Mouse (Mus musculus) MEL (cell line): Measurements from ENCODE around the gene Eri3. TPM values are rescaled to one million over a fixed set of nuclear protein-coding genes. Genes with fewer than 3 reads are reported as not detected.

Experiments
- DNase-seq: peaks from one replicate; pipeline ENCODE4 v3.0.0; 2011; ENCODE audit warnings: low read depth, low spot score
- H3K27ac ChIP-seq: 2 replicates; pipeline ENCODE4 v1.5.1; 2012; ENCODE audit warnings: low read depth, mild to moderate bottlenecking, control low read depth, low read length, moderate library complexity; ENCODE audit not compliant: control insufficient read depth
- H3K27me3 ChIP-seq, 2 experiments: fragments of 150-350 bp in 1 of 2; sonication (generic) in 1 of 2; 2 replicates each; pipeline ENCODE4 v1.6.1; 2012; ENCODE audit warnings: low read length in 2 of 2, mild to moderate bottlenecking in 2 of 2, improper control_type of control experiment in 1 of 2, moderate library complexity in 1 of 2; ENCODE audit not compliant: insufficient read depth in 2 of 2, control insufficient read depth in 1 of 2
- H3K36me3 ChIP-seq, 2 experiments: 2 replicates each; pipeline ENCODE4 v1.6.1; 2012 to 2014; ENCODE audit warnings: low read length in 2 of 2, improper control_type of control experiment in 1 of 2, inconsistent platforms in 1 of 2, mild to moderate bottlenecking in 1 of 2; ENCODE audit not compliant: insufficient read depth in 2 of 2, control insufficient read depth in 1 of 2
- H3K4me1 ChIP-seq, 2 experiments: fragments of 150-350 bp in 1 of 2; sonication (generic) in 1 of 2; 2 replicates each; pipeline ENCODE4 v1.6.1; 2012; ENCODE audit warnings: low read length in 2 of 2, improper control_type of control experiment in 1 of 2, mild to moderate bottlenecking in 1 of 2; ENCODE audit not compliant: insufficient read depth in 2 of 2, control insufficient read depth in 1 of 2
- H3K4me3 ChIP-seq, 2 experiments: fragments of 150-350 bp in 1 of 2; sonication (generic) in 1 of 2; 2 replicates each; pipeline ENCODE4 v1.5.1; 2012; ENCODE audit warnings: low read depth in 2 of 2, low read length in 2 of 2, mild to moderate bottlenecking in 2 of 2, moderate library complexity in 2 of 2, control low read depth in 1 of 2, improper control_type of control experiment in 1 of 2; ENCODE audit not compliant: control insufficient read depth in 1 of 2, insufficient read depth in 1 of 2
- H3K79me2 ChIP-seq: 2 replicates; pipeline ENCODE4 v1.6.1; 2012; ENCODE audit warnings: mild to moderate bottlenecking, low read length, moderate library complexity; ENCODE audit not compliant: control insufficient read depth, poor library complexity, insufficient read depth
- H3K9ac ChIP-seq: 2 replicates; pipeline ENCODE4 v1.6.1; 2012; ENCODE audit warnings: low read depth, mild to moderate bottlenecking, control low read depth, low read length, moderate library complexity; ENCODE audit not compliant: control insufficient read depth, poor library complexity, severe bottlenecking
- H3K9me3 ChIP-seq: fragments of 150-350 bp; sonication (generic); replicated peaks from 2 replicates; pipeline ENCODE4 v1.6.1; 2012; ENCODE audit warnings: mild to moderate bottlenecking, low read length, improper control_type of control experiment, moderate library complexity; ENCODE audit not compliant: insufficient read depth
- CHD1 ChIP-seq: IDR thresholded peaks from 2 replicates; pipeline ENCODE4 v1.6.1; 2012; ENCODE audit warnings: low read depth, mild to moderate bottlenecking, inconsistent platforms, low read length, improper control_type of control experiment
- CTCF ChIP-seq, 3 experiments: IDR thresholded peaks in 2 of 3; conservative IDR thresholded peaks in 1 of 3; 2 replicates each; pipeline ENCODE4 v1.5.1; 2011 to 2012; ENCODE audit warnings: low read length in 3 of 3, low read depth in 2 of 3, mild to moderate bottlenecking in 2 of 3, improper control_type of control experiment in 1 of 3, inconsistent platforms in 1 of 3, mixed read lengths in 1 of 3, moderate library complexity in 1 of 3; ENCODE audit not compliant: control insufficient read depth in 1 of 3, insufficient read depth in 1 of 3, poor library complexity in 1 of 3, severe bottlenecking in 1 of 3
- E2F4 ChIP-seq: IDR thresholded peaks from 2 replicates; pipeline ENCODE4 v1.6.1; 2011; ENCODE audit warnings: low read depth, low read length, improper control_type of control experiment, borderline replicate concordance
- GATA1 ChIP-seq: IDR thresholded peaks from 2 replicates; pipeline ENCODE4 v1.6.1; 2011; ENCODE audit warnings: low read depth, low read length, improper control_type of control experiment
- MEF2A ChIP-seq: IDR thresholded peaks from 2 replicates; pipeline ENCODE4 v1.6.1; 2014; ENCODE audit warnings: low read depth, mild to moderate bottlenecking, inconsistent platforms, low read length, improper control_type of control experiment; ENCODE audit not compliant: poor library complexity, insufficient replicate concordance, severe bottlenecking; ENCODE audit errors: extremely low read depth
- MYB ChIP-seq: IDR thresholded peaks from 2 replicates; pipeline ENCODE4 v1.6.1; 2011; ENCODE audit warnings: mild to moderate bottlenecking, low read depth, low read length, improper control_type of control experiment
- MYC ChIP-seq: IDR thresholded peaks from 2 replicates; pipeline ENCODE4 v1.6.1; 2011; ENCODE audit warnings: low read depth, mild to moderate bottlenecking, low read length, improper control_type of control experiment, moderate library complexity
- POLR2AphosphoS2 ChIP-seq: IDR thresholded peaks from 2 replicates; pipeline ENCODE4 v1.6.1; 2011; ENCODE audit warnings: low read length, improper control_type of control experiment
- RAD21 ChIP-seq: IDR thresholded peaks from 2 replicates; pipeline ENCODE4 v1.6.1; 2011; ENCODE audit warnings: mild to moderate bottlenecking, low read depth, low read length, improper control_type of control experiment
- SMC3 ChIP-seq: IDR thresholded peaks from 2 replicates; pipeline ENCODE4 v1.6.1; 2011; ENCODE audit warnings: low read depth, low read length, improper control_type of control experiment
- TAL1 ChIP-seq: IDR thresholded peaks from 2 replicates; pipeline ENCODE4 v1.6.1; 2012; ENCODE audit warnings: mild to moderate bottlenecking, inconsistent platforms, low read length, moderate library complexity, mixed read lengths
- UBTF ChIP-seq: IDR thresholded peaks from 2 replicates; pipeline ENCODE4 v1.6.1; 2012; ENCODE audit warnings: low read depth, mild to moderate bottlenecking, inconsistent platforms, low read length, improper control_type of control experiment, moderate library complexity, borderline replicate concordance; ENCODE audit not compliant: insufficient read depth
- ZC3H11A ChIP-seq: IDR thresholded peaks from 2 replicates; pipeline ENCODE4 v1.6.1; 2012; ENCODE audit warnings: low read depth, mild to moderate bottlenecking, inconsistent platforms, low read length, improper control_type of control experiment
- ZKSCAN1 ChIP-seq: IDR thresholded peaks from 2 replicates; pipeline ENCODE4 v1.6.1; 2012; ENCODE audit warnings: low read depth, mild to moderate bottlenecking, inconsistent platforms, low read length, improper control_type of control experiment, moderate library complexity
- ZMIZ1 ChIP-seq: IDR thresholded peaks from 2 replicates; pipeline ENCODE4 v1.6.1; 2012; ENCODE audit warnings: low read depth, mild to moderate bottlenecking, inconsistent platforms, low read length, improper control_type of control experiment, moderate library complexity
- ZNF384 ChIP-seq: IDR thresholded peaks from 2 replicates; pipeline ENCODE4 v1.6.1; 2012; ENCODE audit warnings: low read depth, mild to moderate bottlenecking, inconsistent platforms, low read length, improper control_type of control experiment
- polyA plus RNA-seq, 2 experiments: library from polyadenylated mRNA; stranded (reverse) in 1 of 2; unstranded in 1 of 2; fragments of >175 nt in 1 of 2; fragments of >200 nt in 1 of 2; gene quantifications; 2 replicates each; pipeline versions ENCODE4 v1.2.1 to v1.2.4; 2012; ENCODE audit warnings: low replicate concordance in 2 of 2, low read depth in 1 of 2; ENCODE audit not compliant: insufficient read length in 2 of 2, insufficient read depth in 1 of 2, missing spikeins in 1 of 2
- total RNA-seq: library from RNA; depleted of rRNA; stranded (reverse); fragments of 300-350 nt; gene quantifications from 2 replicates; pipeline ENCODE4 v1.2.3, GENCODE M21; 2012

The Eri3 gene
- total and polyA plus RNA-seq, 3 experiments, result 36.7 to 63.9 TPM; not detected in 1

DNA sequence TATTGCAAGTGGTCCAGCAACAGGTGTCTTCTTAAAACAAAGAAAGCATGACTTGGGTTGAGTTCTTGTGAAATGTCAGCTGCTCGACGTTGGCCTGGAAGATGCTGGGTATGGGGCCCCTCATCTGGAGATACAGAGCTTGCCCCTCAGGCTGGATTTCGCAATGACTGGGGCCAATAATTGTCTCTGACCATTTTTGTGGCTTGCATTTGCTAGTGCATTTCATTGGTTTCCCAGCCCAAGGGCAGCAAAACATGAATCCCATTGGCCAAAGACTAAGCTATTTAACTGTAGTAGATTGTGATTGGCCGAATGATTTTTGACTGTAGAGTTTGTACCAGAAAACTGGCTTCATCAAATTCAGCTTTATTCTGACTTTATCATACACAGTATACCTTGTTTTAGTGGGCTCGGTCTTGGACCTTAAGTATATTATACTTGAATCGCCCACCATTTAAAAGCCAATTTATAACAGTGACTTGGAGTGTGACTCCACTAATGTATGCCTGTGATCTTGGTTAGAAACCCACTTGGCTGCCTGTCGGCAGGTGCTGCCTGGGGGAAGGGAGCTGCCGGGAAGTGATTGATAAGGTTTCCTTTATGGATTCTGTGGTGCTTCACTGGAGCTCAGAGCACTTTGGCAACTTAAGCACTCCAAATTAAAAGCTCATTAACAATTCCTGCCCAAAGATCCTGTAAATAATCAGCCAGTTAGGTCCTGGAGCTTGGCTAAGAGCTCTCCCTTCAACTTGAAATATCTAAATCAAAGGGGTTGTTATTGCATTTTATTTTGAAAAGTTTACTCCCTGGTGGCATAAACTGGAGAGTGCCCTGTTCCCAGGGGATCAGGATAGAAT lies 1.2 kb downstream of the Eri3 start:
- Histone ChIP-seq H3K4me1 (peaks cover 2 to 34% of the 10 kb centered on the region in 2 experiments; a peak in 3 of 4 replicates), H3K4me3 (peak overlapping the region; percentile 78 to 80), H3K27me3 (no peaks in the 10 kb centered on the region), H3K9me3 (no peaks in the 10 kb centered on the region), H3K27ac (no peak overlapping the region), H3K79me2 (peaks cover 10% of the 10 kb centered on the region), H3K9ac (no peak overlapping the region; the same call in 1 of the 2 replicates), H3K36me3 (peaks cover 0 to 30% of the 10 kb centered on the region in 2 experiments; a peak in 2 of 4 replicates)
- no peak for TF ChIP-seq E2F4
- TF ChIP-seq SMC3, result no peak
- TF ChIP-seq GATA1, result no peak
- no peak for TF ChIP-seq TAL1
- no peak for TF ChIP-seq ZMIZ1
- no peak for TF ChIP-seq CHD1
- TF ChIP-seq POLR2AphosphoS2, result no peak
- no peak for TF ChIP-seq MYB
- DNase-seq, result peak; percentile 43

DNA sequence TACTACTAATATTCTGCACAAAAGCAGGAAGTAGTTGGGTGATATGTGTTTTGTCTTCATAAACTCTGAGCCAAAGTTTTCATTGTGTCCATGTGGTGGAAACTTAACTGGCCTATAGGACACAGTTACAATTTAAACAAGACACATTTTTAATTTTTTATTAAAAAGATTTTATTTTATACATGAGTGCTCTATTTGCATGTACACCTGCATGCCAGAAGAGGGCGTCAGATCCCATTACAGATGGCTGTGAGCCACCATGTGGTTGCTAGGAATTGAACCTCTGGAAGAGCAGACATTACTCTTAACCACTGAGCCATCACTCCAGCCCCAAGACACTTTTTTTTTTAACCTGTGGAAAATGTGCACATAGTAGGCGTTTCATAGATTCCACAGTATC lies 5.3 kb downstream of the Eri3 start:
- Histone ChIP-seq H3K9ac (no peak overlapping the region), H3K4me1 (peaks cover 7 to 28% of the 10 kb centered on the region in 2 experiments), H3K27ac (no peak overlapping the region), H3K4me3 (no peak overlapping the region), H3K36me3 (peaks cover 2 to 30% of the 10 kb centered on the region in 2 experiments; a peak in 3 of 4 replicates), H3K27me3 (no peaks in the 10 kb centered on the region), H3K9me3 (no peaks in the 10 kb centered on the region), H3K79me2 (peaks cover 9% of the 10 kb centered on the region)
- no peak for DNase-seq
- TF ChIP-seq ZNF384 (no peak), ZC3H11A (peak; percentile 10; the same call in 1 of the 2 replicates), RAD21 (peak; percentile 5), SMC3 (peak; percentile 38), MYC (0 out of 2 replicates have a peak, but pooled peaks have one; percentile 27), ZKSCAN1 (peak; percentile 71), CTCF (IDR thresholded peaks at IDR 0.05 in 2 of 3, conservative IDR thresholded peaks at IDR 0.05 in 1 of 3; ENCODE audit: control insufficient read depth in 1 of 3, insufficient read depth in 1 of 3, low read depth in 2 of 3, low read length in 3 of 3, poor library complexity in 1 of 3, severe bottlenecking in 1 of 3) (peak; percentile 25 to 33 (median 25); a peak in 4 of 6 replicates), UBTF (no peak), E2F4 (no peak), TAL1 (no peak), MEF2A (no peak), ZMIZ1 (no peak)
